Mouse (Mus musculus) stomach, postnatal 0 days (tissue): ENCODE measurements around the gene Crb2. TPM values are rescaled to one million over a fixed set of nuclear protein-coding genes. Genes with fewer than 3 reads are reported as not detected.

Source experiments
- ATAC-seq: fragments of 200-750 bp; cut with Nextera tagmentation; 2 replicates; pipeline ENCODE4 v1.8.0; 2017; ENCODE audit not compliant: low FRiP score, low TSS enrichment
- DNase-seq: peaks from one replicate; pipeline ENCODE4 v3.0.0-alpha.2; 2016; ENCODE audit warnings: low spot score
- H3K27ac ChIP-seq: fragments of 300-500 bp; sonication (generic); replicated peaks from 2 replicates; pipeline ENCODE4 v1.5.1; 2014; ENCODE audit warnings: mild to moderate bottlenecking, control low read depth
- H3K27me3 ChIP-seq: fragments of 300-500 bp; sonication (generic); 2 replicates; pipeline ENCODE4 v1.6.1; 2014; ENCODE audit warnings: low read length; ENCODE audit not compliant: control insufficient read depth, insufficient read depth
- H3K36me3 ChIP-seq: fragments of 300-500 bp; sonication (generic); 2 replicates; pipeline ENCODE4 v1.6.1; 2014; ENCODE audit warnings: low read length, mixed read lengths; ENCODE audit not compliant: control insufficient read depth, insufficient read depth
- H3K4me1 ChIP-seq: fragments of 300-500 bp; sonication (generic); replicated peaks from 2 replicates; pipeline ENCODE4 v1.6.1; 2014; ENCODE audit warnings: antibody characterized with exemption; ENCODE audit not compliant: control insufficient read depth, insufficient read depth
- H3K4me2 ChIP-seq: fragments of 300-500 bp; sonication (generic); replicated peaks from 2 replicates; pipeline ENCODE4 v1.6.1; 2014; ENCODE audit warnings: low read depth, mild to moderate bottlenecking, control low read depth, moderate library complexity
- H3K4me3 ChIP-seq: fragments of 300-500 bp; sonication (generic); 2 replicates; pipeline ENCODE4 v1.5.1; 2014; ENCODE audit warnings: low read depth, low read length, control low read depth
- H3K9ac ChIP-seq: fragments of 300-500 bp; sonication (generic); 2 replicates; pipeline ENCODE4 v1.6.1; 2014; ENCODE audit warnings: mild to moderate bottlenecking, low read length, control low read depth, mixed read lengths
- H3K9me3 ChIP-seq: fragments of 300-500 bp; sonication (generic); 2 replicates; pipeline ENCODE4 v1.6.1; 2016; ENCODE audit warnings: low read length; ENCODE audit not compliant: control insufficient read depth
- CTCF ChIP-seq: IDR thresholded peaks from 2 replicates; pipeline ENCODE4 v1.5.1; 2016; ENCODE audit warnings: antibody characterized with exemption, low read depth, mild to moderate bottlenecking, moderate library complexity
- EP300 ChIP-seq: optimal IDR thresholded peaks from 2 replicates; pipeline ENCODE3; 2016; ENCODE audit warnings: antibody characterized with exemption
- WGBS: fragments of 180-500 bp; shearing (Covaris S2); extraction: QIAGEN DNeasy Blood & Tissue Kit; methylation state at CpG from one replicate; pipeline ENCODE4 v1.1.7; 2014; 5-methylcytosine and 5-hydroxymethylcytosine counted together
- polyA plus RNA-seq: library from polyadenylated mRNA; unstranded; fragments of >200 nt; fragmentation: Nextera tagmentation; extraction: Ambion mirVana; gene quantifications from 2 replicates; pipeline ENCODE4 v1.2.1, GENCODE M21; 2015

Crb2 gene
- polyA plus RNA-seq, 1 experiment from 2014 or later = 0.74 TPM

GRCm38 (mm10) chr2:37780270-37780929 is 4.4 kb downstream of the Crb2 start:
- TF ChIP-seq EP300 = no peak
- TF ChIP-seq CTCF = no peak
- peaks cover 3% of the 10 kb centered on the region; the same call in 1 of the 2 replicates for H3K4me1 ChIP-seq
- WGBS = under 1% methylated on average over 14 of the region's 14 CpGs
- H3K9ac ChIP-seq = no peak overlapping the region
- no peaks in the 10 kb centered on the region for H3K36me3 ChIP-seq
- ATAC-seq = peak; percentile 31; the same call in 1 of the 2 replicates
- H3K27ac ChIP-seq = no peak overlapping the region
- H3K27me3 ChIP-seq = peaks cover 4% of the 10 kb centered on the region; the same call in 1 of the 2 replicates
- no peaks in the 10 kb centered on the region for H3K9me3 ChIP-seq
- peak overlapping the region; percentile 23; the same call in 1 of the 2 replicates for H3K4me3 ChIP-seq
- peak overlapping the region; percentile 35 for H3K4me2 ChIP-seq
- DNase-seq = peak; percentile 57

DNA sequence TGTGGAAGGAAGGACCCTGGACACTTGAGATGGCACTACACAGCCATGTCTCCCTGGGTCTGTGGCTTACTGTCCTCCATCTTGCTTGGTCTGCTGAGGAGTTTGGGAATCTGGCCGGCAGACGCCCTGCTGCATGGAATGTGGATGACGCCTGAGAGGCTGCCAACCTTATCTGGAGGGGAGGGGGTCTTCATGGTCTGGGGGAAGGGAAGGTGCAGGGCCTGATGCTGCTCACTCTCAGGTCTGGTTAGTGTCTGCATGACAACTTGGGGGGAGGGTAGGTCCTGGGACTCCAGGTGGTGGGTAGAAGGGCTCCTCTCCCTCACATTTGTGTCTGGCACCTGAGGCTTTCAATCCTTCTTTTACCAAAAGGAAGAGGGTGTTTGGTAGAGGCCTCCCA is 5.4 kb downstream of the Crb2 start:
- no peak overlapping the region for H3K4me3 ChIP-seq
- no peaks in the 10 kb centered on the region for H3K9me3 ChIP-seq
- H3K36me3 ChIP-seq = no peaks in the 10 kb centered on the region
- H3K9ac ChIP-seq = no peak overlapping the region
- 0 out of 2 replicates have a peak, but pooled peaks have one; percentile 8 for TF ChIP-seq CTCF
- TF ChIP-seq EP300 = no peak
- H3K4me1 ChIP-seq = peaks cover 1% of the 10 kb centered on the region; the same call in 1 of the 2 replicates
- no peak for ATAC-seq
- no peak overlapping the region for H3K4me2 ChIP-seq
- H3K27me3 ChIP-seq = peaks cover 4% of the 10 kb centered on the region; the same call in 1 of the 2 replicates
- 55% methylated on average over 3 of the region's 3 CpGs for WGBS
- DNase-seq = no peak
- H3K27ac ChIP-seq = no peak overlapping the region

DNA sequence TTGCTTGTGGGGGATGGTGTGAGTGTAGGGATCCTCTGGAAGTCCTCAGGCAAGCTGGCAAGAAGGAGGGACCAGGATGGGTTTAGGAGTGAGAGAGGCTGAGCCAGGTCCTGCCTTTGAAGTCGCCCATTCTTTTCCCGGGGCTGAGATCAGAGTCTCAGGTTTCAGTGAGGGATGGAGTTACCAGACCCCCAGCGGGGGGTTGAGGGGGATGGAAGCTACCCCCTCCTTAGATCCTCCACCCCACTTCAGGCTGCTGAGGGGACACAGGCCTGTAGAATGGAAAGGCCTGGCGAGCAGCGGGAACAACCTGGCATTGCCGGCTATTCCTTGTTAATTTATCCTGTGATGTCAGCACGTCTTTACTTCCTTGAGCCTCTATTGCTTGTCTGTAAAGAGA is 6.0 kb downstream of the Crb2 start:
- H3K27ac ChIP-seq = no peak overlapping the region
- no peak overlapping the region for H3K9ac ChIP-seq
- no peaks in the 10 kb centered on the region for H3K4me1 ChIP-seq
- no peak overlapping the region for H3K4me2 ChIP-seq
- WGBS = 51% methylated on average over 7 of the region's 7 CpGs
- H3K4me3 ChIP-seq = no peak overlapping the region
- H3K27me3 ChIP-seq = peaks cover 4% of the 10 kb centered on the region; the same call in 1 of the 2 replicates
- TF ChIP-seq CTCF (no peak), EP300 (no peak)
- DNase-seq (no peak), ATAC-seq (no peak)
- no peaks in the 10 kb centered on the region for H3K36me3 ChIP-seq
- no peaks in the 10 kb centered on the region for H3K9me3 ChIP-seq

- Histone ChIP-seq H3K27me3 (no peaks in the 10 kb centered on the region), H3K4me2 (no peak overlapping the region), H3K36me3 (no peaks in the 10 kb centered on the region), H3K4me1 (no peaks in the 10 kb centered on the region), H3K9me3 (no peaks in the 10 kb centered on the region), H3K27ac (no peak overlapping the region), H3K4me3 (no peak overlapping the region), H3K9ac (no peak overlapping the region)
- WGBS = 56% methylated on average over 5 of the region's 5 CpGs
- ATAC-seq (peak; percentile 27; the same call in 1 of the 2 replicates), DNase-seq (peak; percentile 34)
- no peak for TF ChIP-seq CTCF
- TF ChIP-seq EP300 = no peak
Measured at GRCm38 (mm10) chr2:37784473-37784872, 8.4 kb downstream of the Crb2 start.

DNA sequence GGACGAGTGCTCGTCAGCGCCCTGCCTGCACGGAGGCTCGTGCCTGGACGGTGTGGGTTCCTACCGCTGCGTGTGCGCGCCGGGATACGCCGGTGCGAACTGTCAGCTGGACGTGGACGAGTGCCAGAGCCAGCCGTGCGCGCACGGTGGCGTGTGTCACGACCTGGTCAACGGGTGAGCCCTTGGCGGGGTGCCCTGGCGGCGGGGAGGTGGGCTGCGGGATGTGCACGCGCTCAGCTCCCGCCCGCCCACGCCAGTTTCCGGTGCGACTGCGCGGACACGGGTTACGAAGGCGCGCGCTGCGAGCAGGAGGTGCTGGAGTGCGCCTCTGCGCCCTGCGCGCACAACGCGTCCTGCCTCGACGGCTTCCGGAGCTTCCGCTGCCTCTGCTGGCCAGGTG is 10.4 kb downstream of the Crb2 start:
- ATAC-seq (no peak), DNase-seq (no peak)
- no peaks in the 10 kb centered on the region for H3K4me1 ChIP-seq
- no peaks in the 10 kb centered on the region for H3K9me3 ChIP-seq
- H3K36me3 ChIP-seq = no peaks in the 10 kb centered on the region
- WGBS = 25% methylated on average over 50 of the region's 52 CpGs
- H3K27ac ChIP-seq = no peak overlapping the region
- TF ChIP-seq EP300 = no peak
- TF ChIP-seq CTCF = no peak
- H3K9ac ChIP-seq = no peak overlapping the region
- H3K4me3 ChIP-seq = peak overlapping the region; percentile 37
- H3K4me2 ChIP-seq = peak overlapping the region; percentile 46
- H3K27me3 ChIP-seq = no peaks in the 10 kb centered on the region

GRCm38 (mm10) chr2:37788176-37788962 is 12.3 kb downstream of the Crb2 start:
- 58% methylated on average over 7 of the region's 7 CpGs for WGBS
- no peaks in the 10 kb centered on the region for H3K27me3 ChIP-seq
- H3K36me3 ChIP-seq = no peaks in the 10 kb centered on the region
- no peak for DNase-seq
- TF ChIP-seq EP300 (no peak), CTCF (no peak)
- no peak overlapping the region for H3K27ac ChIP-seq
- H3K4me1 ChIP-seq = no peaks in the 10 kb centered on the region
- H3K9ac ChIP-seq = no peak overlapping the region
- H3K4me3 ChIP-seq = no peak overlapping the region
- H3K4me2 ChIP-seq = no peak overlapping the region
- no peak for ATAC-seq
- H3K9me3 ChIP-seq = no peaks in the 10 kb centered on the region
